Mouse (Mus musculus) heart, postnatal 14 days (tissue): ENCODE measurements around the gene Slfn4. TPM values are rescaled to one million over a fixed set of nuclear protein-coding genes. Genes with fewer than 3 reads are reported as not detected.
"Not testable (repeated sequence)": the region's sequence is repeated elsewhere in the genome, so short reads cannot be mapped to it uniquely, and the experiment has no call there.

Source experiments
- DNase-seq, 2 experiments: peaks; one replicate each; pipeline ENCODE4 v3.0.0; 2021 to 2022
- intact Hi-C: fragments of 180-260 bp; cut with DNase I; formaldehyde crosslinking; loops from one replicate; pipeline ENCODE4 v1.15.1; 2025
- long read RNA-seq, 2 experiments: library from polyadenylated mRNA; stranded (forward); transcript quantifications; one replicate each; pipeline ENCODE4 v2.0.0; 2021
- total RNA-seq, 2 experiments: library from RNA; stranded (reverse); gene quantifications; 2 replicates each; pipeline ENCODE4 v1.2.3; 2021

Gene Slfn4
- under 1 TPM; 0.12 to 0.20 TPM for total RNA-seq
- long read RNA-seq, experiment 1 = 0 reads
- long read RNA-seq, experiment 2 = 0 reads

- intact Hi-C loops = no loop called here
- no peak for DNase-seq
Observed at GRCm38 (mm10) chr11:83174948-83175539, at the start of gene Slfn4. Slfn4 (plus strand) TSS chr11:83175186.

DNA sequence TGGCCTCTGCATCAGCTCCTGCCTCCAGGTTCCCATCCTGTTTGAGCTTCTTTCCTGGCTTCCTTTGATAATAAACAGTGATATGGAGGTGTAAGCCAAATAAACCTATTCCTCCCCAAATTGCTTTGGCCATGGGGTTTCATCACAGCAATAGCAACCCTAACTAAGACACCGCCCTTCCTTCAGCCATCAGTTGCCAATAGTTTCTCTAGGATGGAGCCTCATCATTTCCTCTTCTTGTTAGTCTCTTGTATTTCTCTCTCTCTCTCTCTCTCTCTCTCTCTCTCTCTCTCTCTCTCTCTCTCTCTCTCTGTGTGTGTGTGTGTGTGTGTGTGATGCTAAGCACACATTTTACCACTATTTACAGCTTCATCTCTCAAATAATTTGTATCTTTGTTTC is 49.4 kb upstream of the Slfn4 start:
- DNase-seq, intact Hi-C loops: not testable (repeated sequence)

DNA sequence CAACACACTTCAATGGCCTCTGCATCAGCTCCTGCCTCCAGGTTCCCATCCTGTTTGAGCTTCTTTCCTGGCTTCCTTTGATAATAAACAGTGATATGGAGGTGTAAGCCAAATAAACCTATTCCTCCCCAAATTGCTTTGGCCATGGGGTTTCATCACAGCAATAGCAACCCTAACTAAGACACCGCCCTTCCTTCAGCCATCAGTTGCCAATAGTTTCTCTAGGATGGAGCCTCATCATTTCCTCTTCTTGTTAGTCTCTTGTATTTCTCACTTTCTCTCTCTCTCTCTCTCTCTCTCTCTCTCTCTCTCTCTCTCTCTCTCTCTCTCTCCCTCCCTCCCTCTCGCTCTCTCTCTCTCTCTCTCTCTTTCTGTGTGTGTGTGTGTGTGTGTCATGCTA is 37.7 kb upstream of the Slfn4 start:
- intact Hi-C loops, DNase-seq: not testable (repeated sequence)

DNA sequence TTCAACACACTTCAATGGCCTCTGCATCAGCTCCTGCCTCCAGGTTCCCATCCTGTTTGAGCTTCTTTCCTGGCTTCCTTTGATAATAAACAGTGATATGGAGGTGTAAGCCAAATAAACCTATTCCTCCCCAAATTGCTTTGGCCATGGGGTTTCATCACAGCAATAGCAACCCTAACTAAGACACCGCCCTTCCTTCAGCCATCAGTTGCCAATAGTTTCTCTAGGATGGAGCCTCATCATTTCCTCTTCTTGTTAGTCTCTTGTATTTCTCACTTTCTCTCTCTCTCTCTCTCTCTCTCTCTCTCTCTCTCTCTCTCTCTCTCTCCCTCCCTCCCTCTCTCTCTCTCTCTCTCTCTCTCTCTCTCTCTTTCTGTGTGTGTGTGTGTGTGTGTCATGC is 26.0 kb upstream of the Slfn4 start:
- DNase-seq, intact Hi-C loops: not testable (repeated sequence)

GRCm38 (mm10) chr11:83191134-83191893 is 16.3 kb downstream of the Slfn4 start, which contains the start of gene Slfn3:
Slfn3 (plus strand) TSS chr11:83191330.
- intact Hi-C loops = no loop called here
- DNase-seq = peak; percentile 43 to 45

GRCm38 (mm10) chr11:83192001-83192400 is 17.0 kb downstream of the Slfn4 start:
- intact Hi-C loops = no loop called here
- peak; percentile 7 to 14 for DNase-seq

- no peak for DNase-seq
- intact Hi-C loops = no loop called here
Observed at GRCm38 (mm10) chr11:83205002-83205401, 30.0 kb downstream of the Slfn4 start.

GRCm38 (mm10) chr11:83216119-83216518 is 41.1 kb downstream of the Slfn4 start:
- DNase-seq = no peak
- intact Hi-C loops = no loop called here

GRCm38 (mm10) chr11:83221328-83221877 is 46.4 kb downstream of the Slfn4 start:
- intact Hi-C loops = no loop called here
- no peak for DNase-seq

- intact Hi-C loops = no loop called here
- no peak for DNase-seq
Observed at GRCm38 (mm10) chr11:83223367-83223766, 48.4 kb downstream of the Slfn4 start.

GRCm38 (mm10) chr11:83223793-83224192 is 48.8 kb downstream of the Slfn4 start:
- DNase-seq, intact Hi-C loops: not testable (repeated sequence)

DNA sequence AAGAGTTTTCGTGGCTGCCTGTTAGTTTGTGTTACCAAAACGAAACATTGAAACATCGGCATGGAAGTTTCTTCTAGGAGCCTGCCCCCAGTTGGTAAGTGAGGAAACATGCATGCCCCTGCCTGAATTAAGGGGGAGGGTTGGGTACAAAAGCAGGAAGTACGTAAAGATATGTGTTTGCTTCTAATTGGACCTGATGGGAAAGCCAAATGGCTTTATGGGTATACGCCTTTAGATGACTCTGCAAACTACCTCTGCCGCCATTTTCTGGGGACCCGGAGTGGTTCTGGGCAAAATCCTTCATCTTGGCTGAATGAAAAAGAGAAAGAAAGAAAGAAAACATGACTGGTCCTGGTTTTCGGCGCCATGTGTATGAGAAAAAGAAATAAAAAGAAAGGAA is 49.2 kb downstream of the Slfn4 start:
- intact Hi-C loops = no loop called here
- DNase-seq = no peak

DNA sequence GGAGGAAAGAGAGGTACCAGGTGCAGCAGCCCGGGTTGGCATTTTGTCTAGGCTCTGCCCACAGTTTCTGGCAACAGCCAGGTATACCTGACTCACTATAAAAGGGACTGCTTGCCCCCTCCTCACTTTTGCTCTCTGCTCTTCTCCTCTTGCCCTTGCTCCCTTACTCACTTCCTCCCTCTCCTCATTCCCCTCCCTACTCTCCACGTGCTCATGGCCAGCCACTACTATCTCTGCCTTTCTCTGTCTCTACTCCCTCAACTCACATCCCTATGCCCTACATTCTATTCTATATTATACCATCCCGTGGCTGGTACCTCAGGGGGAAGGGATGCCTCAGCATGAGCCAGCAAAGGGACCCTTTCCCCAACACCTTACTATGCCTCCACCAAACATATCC is 49.8 kb downstream of the Slfn4 start:
- no peak for DNase-seq
- intact Hi-C loops = no loop called here

DNA sequence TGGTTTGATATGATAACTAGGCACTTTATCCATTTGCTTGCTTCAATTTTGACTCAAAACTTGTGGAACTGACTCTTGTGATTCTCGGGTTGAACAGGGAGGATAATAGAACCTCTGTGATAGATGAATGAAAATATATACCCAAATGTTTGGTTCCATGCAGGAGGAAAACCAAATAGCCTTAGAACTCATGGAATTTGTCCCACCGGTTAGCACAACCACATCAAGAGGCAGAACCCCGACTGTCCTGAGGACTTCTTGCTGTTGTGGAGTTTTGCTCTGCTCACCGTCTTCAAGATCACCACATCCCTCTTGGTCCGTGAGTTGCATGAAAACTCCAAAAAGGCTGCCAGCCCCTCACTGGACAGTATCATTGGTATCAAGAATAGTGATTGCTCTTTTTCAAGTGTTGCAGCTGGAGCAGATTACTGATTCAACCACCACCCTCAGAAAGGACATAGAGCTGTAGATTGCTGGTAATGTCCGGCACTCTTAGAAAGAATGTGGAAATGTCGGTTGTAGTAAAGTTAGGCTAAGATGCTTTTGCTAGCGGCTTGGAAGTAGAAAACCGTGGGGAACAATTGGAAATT is 50.5 kb downstream of the Slfn4 start:
- intact Hi-C loops = no loop called here
- DNase-seq = no peak

- DNase-seq = no peak
- intact Hi-C loops = no loop called here
Observed at GRCm38 (mm10) chr11:83227926-83228723, 53.1 kb downstream of the Slfn4 start.

DNA sequence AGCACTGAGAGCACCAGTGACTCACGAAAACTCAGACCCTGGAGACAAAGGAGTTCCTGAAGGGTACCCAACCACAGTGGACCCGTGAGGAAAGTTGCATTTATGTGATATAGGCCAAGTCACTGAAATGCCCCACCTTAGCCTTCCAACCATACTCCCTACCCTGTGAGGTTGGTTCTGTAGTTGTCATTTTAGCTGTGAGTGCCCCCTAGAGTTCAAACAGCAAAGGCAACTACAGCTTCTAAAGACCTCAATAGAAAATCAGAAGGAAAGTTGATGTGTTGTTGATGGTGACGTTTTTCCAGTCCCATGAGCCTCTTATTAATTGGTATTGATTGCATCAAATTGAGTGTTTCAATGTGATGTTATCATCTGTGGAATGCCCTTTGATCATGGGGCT is 56.0 kb downstream of the Slfn4 start:
- intact Hi-C loops = no loop called here
- peak in 1 of 2 experiments; percentile 7 for DNase-seq

DNA sequence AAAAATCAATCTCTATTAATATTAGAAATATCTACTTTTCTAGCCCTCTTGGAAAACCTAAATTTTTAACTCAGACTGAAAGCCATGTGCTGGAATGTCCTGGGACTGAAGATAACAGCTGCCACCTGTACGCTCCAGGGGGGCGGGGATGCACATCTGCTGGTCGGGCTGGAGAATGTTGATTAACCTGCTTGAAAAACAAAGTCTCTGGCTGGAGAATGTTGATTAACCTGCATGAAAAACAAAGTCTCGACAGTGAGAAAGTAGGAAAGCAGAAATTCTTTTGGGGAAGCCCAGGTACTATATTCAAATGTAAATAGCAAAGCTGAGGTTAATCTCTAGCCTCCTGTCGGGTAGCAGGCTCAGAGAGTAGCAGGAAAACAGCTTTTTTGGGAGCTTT is 58.6 kb downstream of the Slfn4 start:
- DNase-seq, intact Hi-C loops: not testable (repeated sequence)

- DNase-seq, intact Hi-C loops: not testable (repeated sequence)
Observed at GRCm38 (mm10) chr11:83237390-83237789, 62.4 kb downstream of the Slfn4 start.

DNA sequence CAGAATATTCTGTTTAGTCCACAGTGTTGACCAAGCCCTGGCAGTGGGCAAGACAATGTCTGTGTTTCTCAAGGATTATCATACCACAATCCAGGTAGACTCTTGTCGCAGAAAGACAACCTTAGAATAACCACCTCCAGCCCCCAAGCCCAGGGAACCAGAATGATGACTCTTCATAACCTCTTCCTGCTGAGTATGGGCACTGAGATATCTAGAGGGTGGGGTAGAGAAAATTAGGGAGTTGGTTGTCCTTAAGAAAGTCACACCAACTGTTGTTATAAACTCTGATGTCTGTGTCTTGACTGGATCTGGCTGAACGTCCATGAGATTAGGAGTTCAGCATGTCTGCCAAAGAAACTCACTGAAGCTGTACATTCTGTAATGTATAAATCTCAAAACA is 63.4 kb downstream of the Slfn4 start:
- no peak for DNase-seq
- intact Hi-C loops = no loop called here

DNA sequence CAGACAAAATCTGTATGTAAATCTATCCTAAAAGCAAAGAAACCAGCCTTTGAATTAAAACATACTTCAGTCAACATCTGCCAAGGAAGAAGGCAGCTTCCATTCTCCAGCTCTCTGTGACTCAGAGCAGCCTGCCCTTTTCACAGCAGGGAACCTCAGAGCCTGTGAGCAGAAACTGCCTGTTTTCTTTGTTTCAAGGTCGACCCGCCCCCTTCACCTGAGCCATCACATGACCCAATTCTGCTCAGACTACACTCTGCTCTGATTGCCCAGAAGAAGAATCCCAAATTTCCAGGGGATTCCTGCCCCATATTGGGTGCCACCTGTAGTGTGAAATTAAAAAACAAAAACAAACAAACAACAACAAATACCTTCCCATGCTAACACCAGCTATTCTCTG is 64.8 kb downstream of the Slfn4 start:
- intact Hi-C loops = no loop called here
- no peak for DNase-seq
